8 mouse cellular contexts compared by ENCODE assay signal in the genomic region with DNA sequence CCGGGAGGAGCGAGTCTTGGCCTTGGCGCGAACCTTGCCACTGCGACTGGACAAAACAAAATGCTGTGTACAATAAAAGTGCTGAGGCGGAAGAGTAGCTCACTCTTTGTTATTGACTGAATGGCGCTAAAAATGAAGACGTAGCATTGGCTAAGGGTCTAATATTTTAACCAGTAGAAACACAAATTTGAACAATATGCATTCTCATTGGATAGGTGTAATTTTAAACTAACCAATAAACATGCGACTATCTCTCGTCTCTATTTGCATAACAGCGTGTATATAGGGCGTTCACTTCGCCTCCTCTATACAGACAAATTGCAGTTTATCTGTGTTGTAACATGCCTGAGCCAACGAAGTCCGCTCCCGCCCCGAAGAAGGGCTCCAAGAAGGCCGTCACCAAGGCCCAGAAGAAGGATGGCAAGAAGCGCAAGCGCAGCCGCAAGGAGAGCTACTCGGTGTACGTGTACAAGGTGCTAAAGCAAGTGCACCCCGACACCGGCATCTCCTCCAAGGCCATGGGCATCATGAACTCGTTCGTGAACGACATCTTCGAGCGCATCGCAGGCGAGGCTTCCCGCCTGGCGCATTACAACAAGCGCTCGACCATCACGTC. TPM values are rescaled to one million over a fixed set of nuclear protein-coding genes. Genes with fewer than 3 reads are reported as not detected.
DNase-seq lines count a peak whose midpoint lies in the region; TF ChIP-seq lines count a peak whose summit lies in the region.
"Not testable (repeated sequence)": the region's sequence is repeated elsewhere in the genome, so short reads cannot be mapped to it uniquely, and the experiment has no call there.

TSS of gene Hist1h2bm (plus strand) at position 288 of the 616 bp plus-strand sequence.

- DNase-seq in adrenal gland, adult 18-20 months (ENCODE audit: low spot score in 2 of 2), result peak; percentile 30 to 44
- DNase-seq in embryo, embryonic 10.5 days (ENCODE audit: low spot score), result peak; percentile 96
- DNase-seq in gastrocnemius, postnatal 14 days, result peak; percentile 21
- peak; percentile 94 for DNase-seq in induced T-regulatory cell, adult 2 months (ENCODE audit: low read depth)
- DNase-seq in left cerebral cortex, adult 2 months (ENCODE audit: extremely low spot score in 1 of 2, low spot score in 2 of 2), result peak; percentile 56 to 62
- peak; percentile 62 to 74 for DNase-seq in lung, postnatal 4 days
- peak; percentile 73 for DNase-seq in retina, postnatal 7 days (ENCODE audit: low read depth, low spot score)
- peak; percentile 67 for DNase-seq in urinary bladder, postnatal 14 days (ENCODE audit: low spot score)

- not testable (repeated sequence) for TF ChIP-seq CTCF in left cerebral cortex, adult 2 months (IDR thresholded peaks at IDR 0.05)

- peak within 1 kb of the TSS; percentile 46 for H3K4me3 ChIP-seq in left cerebral cortex, adult 2 months

- not testable (repeated sequence) for H3K27ac ChIP-seq in left cerebral cortex, adult 2 months

- intact Hi-C loops in gastrocnemius, postnatal 14 days (cut with DNase I; ENCODE audit: low total_unique reads), result not testable (repeated sequence)
- intact Hi-C loops in left cerebral cortex, adult 2 months (cut with DNase I), result loop anchor here (2.0 kb wide), 1 partner anchor 57 kb away; no protein-coding TSS in a partner anchor

RNA-seq across cellular contexts. Expression of gene Hist1h2bm, which starts in this region (rescaled TPM):
- total RNA-seq in adrenal gland, adult 18-20 months (2021), result 1 to 10 TPM; 5.2 to 5.8 TPM
- total RNA-seq in gastrocnemius, postnatal 14 days (2021), result 10 to 100 TPM; 20.2 to 23.0 TPM
- total RNA-seq in left cerebral cortex, adult 2 months (2021), result 1 to 10 TPM; 4.8 to 5.4 TPM

Comparison
In these comparisons a context has a peak if more than half of its experiments do, and no peak if none do; other contexts are left out.
1. DNase-seq: peak in every context shown above with its lines; median percentile 96 in embryo, embryonic 10.5 days; 94 in induced T-regulatory cell, adult 2 months; 73 in retina, postnatal 7 days; 68 in lung, postnatal 4 days; 67 in urinary bladder, postnatal 14 days; 59 in left cerebral cortex, adult 2 months; 37 in adrenal gland, adult 18-20 months; 21 in gastrocnemius, postnatal 14 days.